Mouse (Mus musculus): ENCODE data around the gene Zbtb20.

DNA sequence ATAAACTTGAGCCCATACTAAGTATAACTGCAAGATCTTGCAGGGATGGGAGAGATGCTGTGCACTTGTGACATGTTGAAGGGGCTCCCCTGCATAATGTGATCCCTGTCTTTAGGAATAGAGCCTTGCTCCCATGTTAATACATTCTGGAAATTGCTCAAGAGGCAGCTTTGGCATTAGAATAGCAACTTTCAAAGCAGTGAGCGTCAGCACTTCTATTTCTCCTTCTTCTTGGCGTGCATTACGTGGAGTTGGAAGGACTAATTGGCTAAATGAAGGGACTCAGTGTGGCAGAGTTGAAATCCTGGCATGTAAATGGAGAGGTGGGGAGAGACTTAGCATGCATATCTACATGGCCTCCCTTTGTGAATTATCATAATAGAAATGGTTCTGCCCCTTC, 658.4 kb downstream of the Zbtb20 start:
- TF ChIP-seq GATA1 (IDR thresholded peaks at IDR 0.05; ENCODE audit: low read length) = no peak
- TF ChIP-seq TAL1 (IDR thresholded peaks at IDR 0.05; ENCODE audit: low read length) = no peak

All from erythroblast, embryonic 14.5 days (primary cell).